Mouse (Mus musculus): ENCODE data around the gene Hist1h4n. TPM values are rescaled to one million over a fixed set of nuclear protein-coding genes. Genes with fewer than 3 reads are reported as not detected.
"Not testable (repeated sequence)": the region's sequence is repeated elsewhere in the genome, so short reads cannot be mapped to it uniquely, and the experiment has no call there.

The Hist1h4n gene
- total and polyA plus RNA-seq, 2 experiments from 2014 or later, result 2.0 to 3,661 TPM

DNA sequence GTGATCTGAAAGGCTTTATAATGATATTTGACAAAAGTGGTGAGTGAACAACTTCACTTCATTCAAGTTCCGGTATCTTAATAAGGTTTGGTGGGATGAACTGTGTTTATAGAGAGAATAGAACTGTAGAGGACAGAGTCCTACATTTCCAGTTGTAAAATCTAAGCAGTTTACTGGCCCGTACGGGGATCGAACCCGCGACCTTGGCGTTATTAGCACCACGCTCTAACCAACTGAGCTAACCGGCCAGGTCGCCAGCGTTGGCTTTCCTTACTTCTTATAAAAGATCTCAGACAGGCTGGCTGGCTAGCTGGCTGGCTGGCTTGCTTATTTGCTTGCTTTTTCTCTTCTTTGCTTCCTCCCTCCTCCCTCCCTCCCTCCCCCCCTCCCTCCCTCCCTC, 23.1 kb upstream of the Hist1h4n start:
- Histone ChIP-seq H3K27ac (ENCODE audit: low read depth) (no peak overlapping the region), H3K27me3 (ENCODE audit: control insufficient read depth, insufficient read depth, low read length) (no peaks in the 10 kb centered on the region), H3K9me3 (replicated peaks; ENCODE audit: control insufficient read depth, low read length) (no peaks in the 10 kb centered on the region), H3K4me1 (ENCODE audit: control insufficient read depth, insufficient read depth) (0 out of 2 replicates have a peak, but pooled peaks cover 20% of the 10 kb centered on the region), H3K4me2 (ENCODE audit: low read depth, low read length) (peak overlapping the region; percentile 47), H3K9ac (replicated peaks; ENCODE audit: low read depth, low read length) (no peak overlapping the region), H3K36me3 (replicated peaks; ENCODE audit: control insufficient read depth, insufficient read depth, low read length) (no peaks in the 10 kb centered on the region), H3K4me3 (ENCODE audit: low read depth, low read length) (peak overlapping the region; percentile 27)
- 9% methylated on average over 11 of the region's 11 CpGs for WGBS
- TF ChIP-seq CTCF (IDR thresholded peaks at IDR 0.05; ENCODE audit: low read depth) (no peak), EP300 (IDR thresholded peaks at IDR 0.05; ENCODE audit: low read depth) (no peak)
- DNase-seq (ENCODE audit: low spot score) (no peak), ATAC-seq (ENCODE audit: insufficient read depth, low read depth) (no peak)

GRCm38 (mm10) chr13:21852215-21852945, 20.4 kb upstream of the Hist1h4n start:
- no peak for TF ChIP-seq CTCF (IDR thresholded peaks at IDR 0.05; ENCODE audit: low read depth)
- TF ChIP-seq EP300 (IDR thresholded peaks at IDR 0.05; ENCODE audit: low read depth), result peak; percentile 63; the same call in 1 of the 2 replicates
- Histone ChIP-seq H3K27ac (ENCODE audit: low read depth) (peak overlapping the region; percentile 80), H3K9ac (replicated peaks; ENCODE audit: low read depth, low read length) (no peak overlapping the region), H3K9me3 (replicated peaks; ENCODE audit: control insufficient read depth, low read length) (no peaks in the 10 kb centered on the region), H3K4me3 (ENCODE audit: low read depth, low read length) (no peak overlapping the region), H3K36me3 (replicated peaks; ENCODE audit: control insufficient read depth, insufficient read depth, low read length) (no peaks in the 10 kb centered on the region), H3K4me1 (ENCODE audit: control insufficient read depth, insufficient read depth) (0 out of 2 replicates have a peak, but pooled peaks cover 20% of the 10 kb centered on the region), H3K27me3 (ENCODE audit: control insufficient read depth, insufficient read depth, low read length) (no peaks in the 10 kb centered on the region), H3K4me2 (ENCODE audit: low read depth, low read length) (no peak overlapping the region)
- DNase-seq (ENCODE audit: low spot score) (peak; percentile 87), ATAC-seq (ENCODE audit: insufficient read depth, low read depth) (peak; percentile 92)
- WGBS, result 31% methylated on average over 3 of the region's 3 CpGs

- not testable (repeated sequence) for H3K4me3 ChIP-seq (ENCODE audit: low read depth, low read length); DNase-seq (ENCODE audit: low spot score); H3K4me2 ChIP-seq (ENCODE audit: low read depth, low read length); H3K36me3 ChIP-seq (replicated peaks; ENCODE audit: control insufficient read depth, insufficient read depth, low read length); H3K27ac ChIP-seq (ENCODE audit: low read depth); H3K27me3 ChIP-seq (ENCODE audit: control insufficient read depth, insufficient read depth, low read length); ATAC-seq (ENCODE audit: insufficient read depth, low read depth); H3K9me3 ChIP-seq (replicated peaks; ENCODE audit: control insufficient read depth, low read length); H3K9ac ChIP-seq (replicated peaks; ENCODE audit: low read depth, low read length)
- 0 out of 2 replicates have a peak, but pooled peaks cover 20% of the 10 kb centered on the region for H3K4me1 ChIP-seq (ENCODE audit: control insufficient read depth, insufficient read depth)
- WGBS, result 38% methylated on average over 1 of the region's 1 CpGs
These were observed 18.7 kb upstream of the Hist1h4n start for GRCm38 (mm10) chr13:21850696-21851095.

DNA sequence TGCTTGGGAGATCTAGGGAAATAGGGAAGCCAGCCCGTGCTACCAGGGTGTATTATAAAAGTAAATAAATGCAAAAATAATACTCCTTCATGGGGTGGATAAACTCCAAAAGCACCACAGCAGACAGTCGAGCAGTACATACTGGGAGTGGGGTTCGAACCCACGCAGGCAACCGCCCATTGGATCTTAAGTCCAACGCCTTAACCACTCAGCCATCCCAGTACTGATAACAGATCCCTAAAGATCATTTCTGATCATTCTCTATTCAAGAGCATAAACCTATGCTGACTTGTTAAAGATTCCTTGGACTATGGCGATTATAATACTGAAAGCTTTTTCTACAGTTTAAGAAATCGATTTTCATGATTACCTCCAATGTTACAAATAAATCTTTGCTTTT, 15.9 kb upstream of the Hist1h4n start:
- H3K9me3 ChIP-seq (replicated peaks; ENCODE audit: control insufficient read depth, low read length), result no peaks in the 10 kb centered on the region
- H3K36me3 ChIP-seq (replicated peaks; ENCODE audit: control insufficient read depth, insufficient read depth, low read length), result no peaks in the 10 kb centered on the region
- no peak overlapping the region for H3K9ac ChIP-seq (replicated peaks; ENCODE audit: low read depth, low read length)
- no peaks in the 10 kb centered on the region for H3K27me3 ChIP-seq (ENCODE audit: control insufficient read depth, insufficient read depth, low read length)
- DNase-seq (ENCODE audit: low spot score), result no peak
- 0 out of 2 replicates have a peak, but pooled peaks cover 20% of the 10 kb centered on the region for H3K4me1 ChIP-seq (ENCODE audit: control insufficient read depth, insufficient read depth)
- TF ChIP-seq EP300 (IDR thresholded peaks at IDR 0.05; ENCODE audit: low read depth) (no peak), CTCF (IDR thresholded peaks at IDR 0.05; ENCODE audit: low read depth) (no peak)
- H3K4me2 ChIP-seq (ENCODE audit: low read depth, low read length), result no peak overlapping the region
- ATAC-seq (ENCODE audit: insufficient read depth, low read depth), result no peak
- WGBS, result 44% methylated on average over 8 of the region's 8 CpGs
- H3K27ac ChIP-seq (ENCODE audit: low read depth), result no peak overlapping the region
- no peak overlapping the region for H3K4me3 ChIP-seq (ENCODE audit: low read depth, low read length)

DNA sequence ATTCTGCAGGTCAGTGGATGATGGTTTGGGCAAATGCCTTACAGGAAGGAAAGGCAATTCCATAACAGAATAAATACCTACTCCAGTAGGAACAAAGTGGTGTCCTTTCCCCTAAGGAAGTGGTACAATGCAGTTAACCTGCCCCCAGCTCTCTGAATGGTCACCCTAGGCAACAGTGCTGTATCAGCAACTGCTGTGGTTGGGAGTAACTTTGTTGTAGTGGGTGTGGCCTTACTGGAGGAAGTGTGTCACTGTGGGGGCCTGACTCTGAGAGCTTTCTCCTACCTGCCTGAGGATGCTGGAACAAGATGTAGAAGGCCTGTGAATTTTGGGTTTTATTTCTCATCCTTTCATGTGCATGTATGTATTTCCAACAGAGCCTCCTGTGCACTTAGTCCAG, 14.4 kb upstream of the Hist1h4n start:
- H3K27me3 ChIP-seq (ENCODE audit: control insufficient read depth, insufficient read depth, low read length); ATAC-seq (ENCODE audit: insufficient read depth, low read depth); H3K9ac ChIP-seq (replicated peaks; ENCODE audit: low read depth, low read length); H3K27ac ChIP-seq (ENCODE audit: low read depth); H3K4me2 ChIP-seq (ENCODE audit: low read depth, low read length); H3K4me3 ChIP-seq (ENCODE audit: low read depth, low read length); DNase-seq (ENCODE audit: low spot score); H3K4me1 ChIP-seq (ENCODE audit: control insufficient read depth, insufficient read depth); H3K36me3 ChIP-seq (replicated peaks; ENCODE audit: control insufficient read depth, insufficient read depth, low read length); H3K9me3 ChIP-seq (replicated peaks; ENCODE audit: control insufficient read depth, low read length): not testable (repeated sequence)

DNA sequence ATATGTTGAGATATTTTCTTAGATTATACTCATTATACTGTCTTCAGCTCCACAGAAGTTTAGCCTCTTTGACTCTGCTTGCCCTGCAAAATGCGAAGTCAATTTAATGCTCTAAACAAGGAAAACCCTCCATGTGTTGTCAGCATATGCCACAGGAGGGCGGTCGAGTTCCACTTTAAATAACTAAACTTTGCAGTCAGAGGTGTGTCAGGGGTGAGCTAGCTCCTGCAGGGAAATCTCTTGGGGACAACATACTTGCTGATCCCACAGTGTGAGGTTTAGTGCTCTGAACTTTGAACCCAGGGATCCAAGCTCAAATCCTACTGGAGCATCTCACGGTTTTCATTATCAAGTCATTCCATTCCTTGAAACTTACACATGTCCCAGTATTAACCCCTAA, 8.5 kb upstream of the Hist1h4n start:
- not testable (repeated sequence) for DNase-seq (ENCODE audit: low spot score); H3K4me2 ChIP-seq (ENCODE audit: low read depth, low read length); H3K27me3 ChIP-seq (ENCODE audit: control insufficient read depth, insufficient read depth, low read length); H3K36me3 ChIP-seq (replicated peaks; ENCODE audit: control insufficient read depth, insufficient read depth, low read length); H3K4me1 ChIP-seq (ENCODE audit: control insufficient read depth, insufficient read depth); H3K9me3 ChIP-seq (replicated peaks; ENCODE audit: control insufficient read depth, low read length); H3K27ac ChIP-seq (ENCODE audit: low read depth); H3K4me3 ChIP-seq (ENCODE audit: low read depth, low read length); H3K9ac ChIP-seq (replicated peaks; ENCODE audit: low read depth, low read length)
- peak; percentile 83 for ATAC-seq (ENCODE audit: insufficient read depth, low read depth)
- no CpG with 5 or more reads among the region's 4 CpGs for whole genome bisulfite sequencing

DNA sequence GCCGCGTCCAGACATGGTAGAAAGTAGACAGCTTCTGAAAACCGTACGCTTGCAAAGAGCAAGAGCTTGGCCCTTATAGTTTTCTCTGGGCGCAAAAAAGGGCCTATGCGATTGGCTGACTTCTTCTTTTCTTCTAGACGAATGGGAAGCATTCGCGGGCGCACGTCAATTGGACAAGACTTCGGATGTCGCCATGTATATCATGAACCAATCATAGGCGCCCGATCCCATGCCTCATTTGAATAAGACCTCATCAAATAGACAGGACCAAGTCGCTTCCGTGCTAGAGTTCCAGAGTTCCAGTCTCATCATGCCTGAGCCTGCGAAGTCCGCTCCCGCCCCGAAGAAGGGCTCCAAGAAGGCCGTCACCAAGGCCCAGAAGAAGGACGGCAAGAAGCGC, 1.5 kb upstream of the Hist1h4n start, which contains the start of the genes Hist1h2ap and Hist1h2br:
Hist1h2ap (minus strand) TSS at position 47 of the 400 bp plus-strand sequence.
Hist1h2br (plus strand) TSS at position 283 of the 400 bp plus-strand sequence.
- not testable (repeated sequence) for H3K36me3 ChIP-seq (replicated peaks; ENCODE audit: control insufficient read depth, insufficient read depth, low read length); DNase-seq (ENCODE audit: low spot score); H3K9ac ChIP-seq (replicated peaks; ENCODE audit: low read depth, low read length); H3K9me3 ChIP-seq (replicated peaks; ENCODE audit: control insufficient read depth, low read length); H3K27ac ChIP-seq (ENCODE audit: low read depth); H3K4me3 ChIP-seq (ENCODE audit: low read depth, low read length); H3K27me3 ChIP-seq (ENCODE audit: control insufficient read depth, insufficient read depth, low read length); H3K4me1 ChIP-seq (ENCODE audit: control insufficient read depth, insufficient read depth); H3K4me2 ChIP-seq (ENCODE audit: low read depth, low read length)
- no CpG with 5 or more reads among the region's 24 CpGs for WGBS
- peak; percentile 92 for ATAC-seq (ENCODE audit: insufficient read depth, low read depth)

Data from heart, postnatal 0 days (tissue).